Mouse (Mus musculus) right cerebral cortex, postnatal 4 days (tissue): ENCODE data around the gene 5530400C23Rik.
"Not testable (repeated sequence)": the region's sequence is repeated elsewhere in the genome, so short reads cannot be mapped to it uniquely, and the experiment has no call there.

ENCODE experiments used
- DNase-seq: peaks from one replicate; pipeline ENCODE4 v3.0.0-alpha.2; 2022

5530400C23Rik gene

GRCm38 (mm10) chr6:133291916-133292315 lies at the start of gene 5530400C23Rik:
Gene 5530400C23Rik (plus strand): TSS chr6:133292216.
- DNase-seq: not testable (repeated sequence)

GRCm38 (mm10) chr6:133305952-133306715 lies 14.1 kb downstream of the 5530400C23Rik start:
- no peak for DNase-seq

GRCm38 (mm10) chr6:133313896-133314295 lies 21.9 kb downstream of the 5530400C23Rik start:
- DNase-seq: not testable (repeated sequence)

GRCm38 (mm10) chr6:133338535-133338934 lies 46.5 kb downstream of the 5530400C23Rik start:
- no peak for DNase-seq

- DNase-seq: not testable (repeated sequence)
Measured at GRCm38 (mm10) chr6:133341731-133342130, 49.7 kb downstream of the 5530400C23Rik start.
